Mouse (Mus musculus): ENCODE measurements at regions not wholly inside any gene's neighbourhood (a gene's known extent, or its start where the extent isn't known, plus 50 kb on each side); places are given as distances from the start of the nearest gene placed in this dataset.

DNA sequence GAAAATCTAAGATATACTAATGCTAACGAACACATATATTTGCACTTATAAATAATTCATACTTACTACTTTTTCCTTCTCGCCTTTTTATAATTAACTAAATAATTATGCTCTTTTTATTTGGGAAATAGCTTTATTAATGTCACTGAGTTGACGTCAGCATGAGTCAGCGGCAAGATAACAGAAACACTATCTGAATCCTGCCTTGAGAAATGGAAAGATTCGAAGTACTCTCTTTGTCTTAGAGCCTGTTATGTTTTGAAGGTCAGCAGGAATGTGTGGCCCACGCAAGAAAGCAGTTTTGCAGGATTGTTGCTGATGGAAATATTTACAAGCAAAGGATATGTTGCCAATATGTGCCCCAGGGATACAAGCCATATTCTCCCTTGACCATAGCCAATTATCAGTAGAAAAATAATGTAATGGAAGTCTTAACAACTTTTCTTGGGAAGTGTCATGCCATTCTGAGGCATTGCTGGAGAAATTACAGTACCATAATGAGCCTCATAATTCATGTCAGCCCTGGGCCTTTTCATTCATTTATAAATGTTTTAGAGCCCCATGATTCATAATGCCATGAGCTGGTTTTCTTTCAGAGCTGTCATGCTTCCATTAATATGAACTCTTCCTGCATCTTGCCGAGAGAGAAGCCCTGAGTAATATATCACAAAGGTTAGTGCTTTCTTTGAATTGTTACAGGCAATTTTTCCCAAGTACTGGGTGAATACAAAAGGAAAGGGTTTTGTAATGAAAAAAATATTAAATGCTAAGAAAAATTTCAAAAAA, 206.9 kb upstream of the Ptprz1 start:
- TF ChIP-seq POLR2A (IDR thresholded peaks at IDR 0.05; ENCODE audit: borderline replicate concordance, extremely low read depth, low read depth, low read length) (no peak), CTCF (IDR thresholded peaks at IDR 0.05; ENCODE audit: insufficient read depth, low read length) (no peak)

All from lung, adult 2 months (tissue).